Mouse (Mus musculus) 416B (cell line): Measurements from ENCODE around the gene Serpinb1a.

Source experiments
- DNase-seq: peaks from one replicate; pipeline ENCODE4 v3.0.0; 2011; ENCODE audit warnings: low read depth

The Serpinb1a gene

DNA sequence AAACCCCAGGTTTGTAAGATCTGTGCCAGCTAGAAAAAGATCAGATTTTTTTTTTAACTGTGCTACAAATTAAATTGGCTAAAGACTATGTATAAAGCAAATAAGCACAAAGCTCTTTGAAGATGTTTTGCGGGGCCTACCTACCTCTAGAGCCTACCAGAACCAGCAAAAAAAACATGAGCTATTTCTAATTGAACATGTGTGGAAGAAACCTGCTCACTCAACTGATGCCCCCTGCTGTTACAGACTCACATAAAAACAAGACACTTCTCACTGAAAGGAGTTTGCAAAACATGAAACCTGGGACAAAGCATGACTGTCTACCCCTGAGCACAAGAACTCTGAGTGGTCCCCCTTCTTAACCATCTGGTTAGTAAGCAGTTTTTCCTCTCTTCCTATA is 53.9 kb downstream of the Serpinb1a start:
- peak; percentile 33 for DNase-seq

DNA sequence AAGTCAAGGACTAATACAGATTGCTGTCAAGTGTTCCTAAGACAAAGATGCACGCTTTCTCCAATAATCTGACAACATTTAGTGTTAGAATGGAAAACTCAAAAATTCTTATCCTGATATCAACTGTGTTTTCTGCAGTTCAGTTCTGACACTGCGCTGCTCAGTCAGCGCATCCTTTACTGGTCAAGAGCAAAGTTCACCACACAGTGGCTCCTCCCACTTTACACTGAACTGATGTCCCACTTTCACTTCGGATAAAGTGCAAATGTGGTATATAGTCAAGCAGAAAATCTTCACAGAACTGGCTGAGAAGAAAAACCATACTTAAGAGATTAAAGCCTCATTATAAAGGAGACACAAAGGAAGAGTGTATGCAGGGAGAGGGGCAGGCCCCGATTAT is 55.8 kb downstream of the Serpinb1a start:
- DNase-seq = no peak

DNA sequence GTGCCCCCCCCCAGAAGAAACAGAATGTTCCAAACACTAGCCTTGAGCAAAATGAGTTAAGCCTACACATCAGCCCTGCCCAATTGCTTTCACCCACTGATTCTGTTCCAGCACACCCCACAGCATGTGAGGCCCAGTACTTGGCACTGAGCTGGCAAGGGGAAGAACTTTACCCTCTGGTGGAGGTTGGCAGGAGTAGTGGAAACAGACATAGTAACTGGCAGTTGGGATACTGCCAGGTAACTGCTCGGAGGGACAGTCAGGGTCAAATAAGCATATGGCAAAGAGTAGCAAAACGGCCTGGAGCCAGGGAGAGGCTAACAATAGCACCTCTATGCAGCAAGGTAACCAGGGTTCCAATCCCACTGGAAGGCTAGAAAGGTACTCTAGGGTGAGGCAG is 56.4 kb downstream of the Serpinb1a start:
- no peak for DNase-seq
